Mouse (Mus musculus) Patski (cell line): ENCODE results near the gene Zfp575. TPM values are rescaled to one million over a fixed set of nuclear protein-coding genes. Genes with fewer than 3 reads are reported as not detected.
"Not testable (repeated sequence)": the region's sequence is repeated elsewhere in the genome, so short reads cannot be mapped to it uniquely, and the experiment has no call there.

ENCODE experiments used
- ATAC-seq: fragments of 100-300 bp; one replicate; pipeline ENCODE4 v1.8.0; 2021
- CTCF ChIA-PET: fragments of 350-600 bp; sonication (Branson Sonifier 250); formaldehyde crosslinking; loops from one replicate; lab custom pipeline; 2022; ENCODE audit warnings: inconsistent platforms; lab: Charles Lee
- POLR2A ChIA-PET: fragments of 350-600 bp; sonication (Branson Sonifier 250); formaldehyde crosslinking; loops from one replicate; lab custom pipeline; 2022; ENCODE audit warnings: antibody characterized with exemption, inconsistent platforms; lab: Charles Lee
- DNase-seq: peaks from one replicate; pipeline ENCODE4 v3.0.0-alpha.2; 2011; ENCODE audit warnings: low read depth, low spot score
- H3K27me3 ChIP-seq: fragments of 371-371 bp; one replicate; pipeline ENCODE4 v1.5.1; 2021
- CTCF ChIP-seq: fragments of 100-300 bp; IDR thresholded peaks from one replicate; pipeline ENCODE4 v1.5.1; 2021
- in situ Hi-C: fragments of 300-500 bp; cut with MboI; formaldehyde crosslinking; loops from 3 replicates; pipeline ENCODE4 v1.11.1; 2018; ENCODE audit warnings: low pct_unique_long_range_greater_than_20kb, mixed read lengths
- polyA plus RNA-seq: library from polyadenylated mRNA; unstranded; gene quantifications from one replicate; pipeline ENCODE4 v1.2.3, GENCODE M21; 2021

The Zfp575 gene
- not detected for polyA plus RNA-seq

GRCm38 (mm10) chr7:24587330-24588105 is at the start of gene Zfp575, which contains the start of gene Ethe1:
Zfp575 (minus strand) TSS chr7:24587641.
Ethe1 (plus strand) TSS chr7:24587543.
- in situ Hi-C loops: no loop called here
- no peaks in the 10 kb centered on the region for H3K27me3 ChIP-seq
- ATAC-seq (no peak), DNase-seq (no peak)
- ChIA-PET POLR2A (interaction anchor here (0.7 kb wide), 1 partner anchor 13 kb away, joined by 3 read pairs; no protein-coding TSS in a partner anchor), CTCF (interaction anchor here (1.2 to 1.3 kb wide), 2 partner anchors 11 to 23 kb away, joined by 3 read pairs; no protein-coding TSS in a partner anchor)
- no peak for TF ChIP-seq CTCF

GRCm38 (mm10) chr7:24637046-24637445 is 49.6 kb upstream of the Zfp575 start:
- DNase-seq (no peak), ATAC-seq (no peak)
- H3K27me3 ChIP-seq: peaks cover 19% of the 10 kb centered on the region
- TF ChIP-seq CTCF: no peak
- in situ Hi-C loops: no loop called here
- POLR2A ChIA-PET: no interaction called here
- CTCF ChIA-PET: interaction anchor here (1.4 kb wide), 1 partner anchor 36 kb away, joined by 6 read pairs; no protein-coding TSS in a partner anchor

GRCm38 (mm10) chr7:24636264-24636663 is 48.8 kb upstream of the Zfp575 start, which contains the start of gene Lypd3:
Lypd3 (plus strand) TSS chr7:24636550.
- in situ Hi-C loops: no loop called here
- CTCF ChIA-PET: interaction anchor here (1.6 kb wide), 1 partner anchor 35 kb away, joined by 4 read pairs; no protein-coding TSS in a partner anchor
- no peak for ATAC-seq

GRCm38 (mm10) chr7:24630116-24630880 is 42.9 kb upstream of the Zfp575 start:
- ChIA-PET CTCF (no interaction called here), POLR2A (no interaction called here)
- in situ Hi-C loops: no loop called here
- H3K27me3 ChIP-seq: no peaks in the 10 kb centered on the region
- no peak for TF ChIP-seq CTCF
- ATAC-seq: no peak
- no peak for DNase-seq

More at GRCm38 (mm10) chr7:24636264-24636663, 48.8 kb upstream of the Zfp575 start, which contains the start of gene Lypd3:
- no peak for TF ChIP-seq CTCF
- H3K27me3 ChIP-seq: peaks cover 19% of the 10 kb centered on the region
- no peak for DNase-seq
- POLR2A ChIA-PET: interaction anchor here (0.9 kb wide), 1 partner anchor 36 kb away, joined by 3 read pairs; no protein-coding TSS in a partner anchor

GRCm38 (mm10) chr7:24629672-24630071 is 42.2 kb upstream of the Zfp575 start:
- ATAC-seq (no peak), DNase-seq (no peak)
- no peaks in the 10 kb centered on the region for H3K27me3 ChIP-seq
- in situ Hi-C loops: no loop called here
- CTCF ChIA-PET: no interaction called here
- POLR2A ChIA-PET: no interaction called here
- no peak for TF ChIP-seq CTCF

GRCm38 (mm10) chr7:24628685-24629610 is 41.5 kb upstream of the Zfp575 start:
- DNase-seq (no peak), ATAC-seq (no peak)
- in situ Hi-C loops: no loop called here
- CTCF ChIA-PET: interaction anchor here (1.1 to 1.5 kb wide), 2 partner anchors 10 to 34 kb away, joined by 3 to 5 read pairs; no protein-coding TSS in a partner anchor
- POLR2A ChIA-PET: no interaction called here
- no peaks in the 10 kb centered on the region for H3K27me3 ChIP-seq
- no peak for TF ChIP-seq CTCF

- ChIA-PET POLR2A (no interaction called here), CTCF (interaction anchor here (1.3 kb wide), 1 partner anchor 29 kb away, joined by 6 read pairs; no protein-coding TSS in a partner anchor)
- no peak for DNase-seq
- no peak for TF ChIP-seq CTCF
- ATAC-seq: no peak
- H3K27me3 ChIP-seq: no peaks in the 10 kb centered on the region
- in situ Hi-C loops: no loop called here
These were observed 35.5 kb upstream of the Zfp575 start for GRCm38 (mm10) chr7:24622967-24623366.

GRCm38 (mm10) chr7:24621193-24621592 is 33.8 kb upstream of the Zfp575 start:
- in situ Hi-C loops: no loop called here
- no peak for TF ChIP-seq CTCF
- CTCF ChIA-PET: no interaction called here
- ATAC-seq (no peak), DNase-seq (no peak)
- no peaks in the 10 kb centered on the region for H3K27me3 ChIP-seq
- POLR2A ChIA-PET: no interaction called here

GRCm38 (mm10) chr7:24619671-24620397 is 32.4 kb upstream of the Zfp575 start:
- ATAC-seq: no peak
- POLR2A ChIA-PET: no interaction called here

GRCm38 (mm10) chr7:24618374-24618773 is 30.9 kb upstream of the Zfp575 start:
- POLR2A ChIA-PET, H3K27me3 ChIP-seq, DNase-seq, ATAC-seq, in situ Hi-C loops: not testable (repeated sequence)
- CTCF ChIA-PET: interaction anchor here (1.4 to 2.0 kb wide), 4 partner anchors 10 to 44 kb away, joined by 3 to 7 read pairs (median 5); no protein-coding TSS in a partner anchor

More at GRCm38 (mm10) chr7:24619671-24620397, 32.4 kb upstream of the Zfp575 start:
- in situ Hi-C loops: no loop called here
- no peak for DNase-seq
- H3K27me3 ChIP-seq: no peaks in the 10 kb centered on the region
- TF ChIP-seq CTCF: no peak
- CTCF ChIA-PET: interaction anchor here (1.4 to 2.0 kb wide), 3 partner anchors 8 to 43 kb away, joined by 3 to 7 read pairs (median 4); no protein-coding TSS in a partner anchor
